Mouse (Mus musculus) T-helper 2 cell (primary cell): ENCODE results near the gene Stk33.

Source experiments
- in situ Hi-C: fragments of 300-600 bp; cut with MboI, MseI; formaldehyde crosslinking; loops from one replicate; pipeline ENCODE4 v1.15.1; 2025; ENCODE audit warnings: high pct_unique_total_duplicates

Gene Stk33

GRCm38 (mm10) chr7:109357877-109358276 lies 81.0 kb downstream of the Stk33 start:
- in situ Hi-C loops, result no loop called here

GRCm38 (mm10) chr7:109347241-109347640 lies 91.6 kb downstream of the Stk33 start:
- in situ Hi-C loops, result no loop called here

- in situ Hi-C loops, result no loop called here
Measured at GRCm38 (mm10) chr7:109331722-109332121, 107.2 kb downstream of the Stk33 start.

- in situ Hi-C loops, result no loop called here
Measured at GRCm38 (mm10) chr7:109328772-109329171, 110.1 kb downstream of the Stk33 start.

- in situ Hi-C loops, result no loop called here
Measured at GRCm38 (mm10) chr7:109326813-109327212, 112.1 kb downstream of the Stk33 start.

GRCm38 (mm10) chr7:109325731-109326130 lies 113.2 kb downstream of the Stk33 start:
- in situ Hi-C loops, result no loop called here

GRCm38 (mm10) chr7:109325169-109325568 lies 113.7 kb downstream of the Stk33 start:
- in situ Hi-C loops, result no loop called here

GRCm38 (mm10) chr7:109309506-109309905 lies 129.4 kb downstream of the Stk33 start:
- in situ Hi-C loops, result no loop called here

GRCm38 (mm10) chr7:109295807-109296206 lies 143.1 kb downstream of the Stk33 start:
- in situ Hi-C loops, result no loop called here

- in situ Hi-C loops, result no loop called here
Measured at GRCm38 (mm10) chr7:109295351-109295750, 143.5 kb downstream of the Stk33 start.

- in situ Hi-C loops, result no loop called here
Measured at GRCm38 (mm10) chr7:109290501-109290900, 148.4 kb downstream of the Stk33 start.

GRCm38 (mm10) chr7:109289106-109289505 lies 149.8 kb downstream of the Stk33 start:
- in situ Hi-C loops, result no loop called here

GRCm38 (mm10) chr7:109282106-109282505 lies 156.8 kb downstream of the Stk33 start:
- in situ Hi-C loops, result no loop called here

- in situ Hi-C loops, result no loop called here
Measured at GRCm38 (mm10) chr7:109276622-109277021, 162.3 kb downstream of the Stk33 start.

- in situ Hi-C loops, result no loop called here
Measured at GRCm38 (mm10) chr7:109275901-109276300, 163.0 kb downstream of the Stk33 start.

- in situ Hi-C loops, result no loop called here
Measured at GRCm38 (mm10) chr7:109275151-109275550, 163.7 kb downstream of the Stk33 start.

- in situ Hi-C loops, result no loop called here
Measured at GRCm38 (mm10) chr7:109274289-109274688, 164.6 kb downstream of the Stk33 start.

- in situ Hi-C loops, result no loop called here
Measured at GRCm38 (mm10) chr7:109269046-109269445, 169.8 kb downstream of the Stk33 start.

GRCm38 (mm10) chr7:109267370-109267769 lies 171.5 kb downstream of the Stk33 start:
- in situ Hi-C loops, result no loop called here

GRCm38 (mm10) chr7:109266181-109266580 lies 172.7 kb downstream of the Stk33 start:
- in situ Hi-C loops, result no loop called here

GRCm38 (mm10) chr7:109265606-109266005 lies 173.3 kb downstream of the Stk33 start:
- in situ Hi-C loops, result no loop called here

GRCm38 (mm10) chr7:109255506-109256352 lies 183.2 kb downstream of the Stk33 start:
- in situ Hi-C loops, result no loop called here

GRCm38 (mm10) chr7:109251418-109251817 lies 187.5 kb downstream of the Stk33 start:
- in situ Hi-C loops, result loop anchor here (5.0 kb wide), 1 partner anchor 354 kb away; no protein-coding TSS in a partner anchor
